Mouse (Mus musculus) monocyte, adult 5-6 weeks (primary cell): ENCODE measurements around the gene Creb3l1. TPM values are rescaled to one million over a fixed set of nuclear protein-coding genes. Genes with fewer than 3 reads are reported as not detected.

ENCODE experiments used
- ATAC-seq: fragments of 153-309, 156-312 bp; replicated peaks from 2 replicates; pipeline ENCODE4 v1.8.0; 2017; ENCODE audit warnings: mild to moderate bottlenecking; ENCODE audit not compliant: low TSS enrichment, insufficient number of reproducible peaks, severe bottlenecking, poor library complexity, low FRiP score
- total RNA-seq: library from RNA; stranded (forward); fragments of 200-1000, 200-491, 200-594 nt; gene quantifications from 3 replicates; pipeline ENCODE4 v1.2.3, GENCODE M21; 2017

The Creb3l1 gene
- 0.78 TPM in 1 of 3 replicates, not detected in the others for total RNA-seq

GRCm38 (mm10) chr2:92024274-92024672 is at the start of gene Creb3l1:
Gene Creb3l1, minus strand, starts transcription at chr2:92024502.
- no peak for ATAC-seq

GRCm38 (mm10) chr2:92071143-92071542 is 46.8 kb upstream of the Creb3l1 start:
- ATAC-seq = no peak

GRCm38 (mm10) chr2:92069630-92070029 is 45.3 kb upstream of the Creb3l1 start:
- ATAC-seq = no peak

- ATAC-seq = no peak
These were observed 43.3 kb upstream of the Creb3l1 start for GRCm38 (mm10) chr2:92067600-92067999.

GRCm38 (mm10) chr2:92066899-92067298 is 42.6 kb upstream of the Creb3l1 start:
- no peak for ATAC-seq

GRCm38 (mm10) chr2:92065938-92066337 is 41.6 kb upstream of the Creb3l1 start:
- no peak for ATAC-seq

GRCm38 (mm10) chr2:92065269-92065888 is 41.1 kb upstream of the Creb3l1 start:
- peak; percentile 59; the same call in 1 of the 2 replicates for ATAC-seq

GRCm38 (mm10) chr2:92063106-92063505 is 38.8 kb upstream of the Creb3l1 start:
- ATAC-seq = no peak

GRCm38 (mm10) chr2:92061337-92061736 is 37.0 kb upstream of the Creb3l1 start:
- ATAC-seq = no peak

- ATAC-seq = no peak
These were observed 36.0 kb upstream of the Creb3l1 start for GRCm38 (mm10) chr2:92060291-92060690.

- 0 out of 2 replicates have a peak, but pooled peaks have one; percentile 39 for ATAC-seq
These were observed 35.3 kb upstream of the Creb3l1 start for GRCm38 (mm10) chr2:92059481-92060220.

GRCm38 (mm10) chr2:92058936-92059335 is 34.6 kb upstream of the Creb3l1 start:
- no peak for ATAC-seq

- ATAC-seq = peak; percentile 85
These were observed 34.2 kb upstream of the Creb3l1 start for GRCm38 (mm10) chr2:92058469-92058868.

- ATAC-seq = no peak
These were observed 32.5 kb upstream of the Creb3l1 start for GRCm38 (mm10) chr2:92056760-92057159.

- peak; percentile 34; the same call in 1 of the 2 replicates for ATAC-seq
These were observed 31.5 kb upstream of the Creb3l1 start for GRCm38 (mm10) chr2:92055831-92056236.

- peak; percentile 43 for ATAC-seq
These were observed 31.0 kb upstream of the Creb3l1 start for GRCm38 (mm10) chr2:92055101-92055813.

- ATAC-seq = no peak
These were observed 28.5 kb upstream of the Creb3l1 start for GRCm38 (mm10) chr2:92052754-92053153.

GRCm38 (mm10) chr2:92052188-92052587 is 27.9 kb upstream of the Creb3l1 start:
- no peak for ATAC-seq

- no peak for ATAC-seq
These were observed 23.9 kb upstream of the Creb3l1 start for GRCm38 (mm10) chr2:92048034-92048690.
